ENCODE assay signal across 34 mouse cellular contexts in the genomic region with DNA sequence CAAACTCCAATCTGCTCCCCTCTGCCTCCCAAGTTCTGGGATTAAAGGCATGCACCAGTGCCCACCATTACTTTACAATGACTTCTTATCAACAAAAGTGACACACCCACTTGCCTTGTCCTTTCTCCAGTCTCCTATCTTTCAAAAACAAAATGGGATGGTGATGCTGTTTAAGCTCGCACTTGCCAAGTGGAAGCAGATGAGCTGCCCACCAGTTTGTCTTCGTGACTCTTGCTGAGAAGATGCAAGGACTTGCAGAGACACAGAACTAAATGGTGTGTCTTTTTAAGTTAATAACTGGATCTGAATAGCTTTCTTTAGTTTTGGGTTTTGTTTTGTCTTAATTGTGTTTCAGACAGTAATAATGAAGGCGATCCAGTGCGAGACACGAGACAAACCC.
"Had no signal": no experiment of that assay in that cellular context is flagged by ENCODE, and none has a peak within 500 bp of the region (broad histone marks: within the 10 kb centered on the region; RNA-seq: fewer than 3 reads in every experiment).

No protein-coding gene starts in this region.

- H3K9ac ChIP-seq: heart, embryonic 12.5 days; heart, embryonic 13.5 days; heart, embryonic 15.5 days; hindbrain, embryonic 12.5 days; hindbrain, embryonic 13.5 days; hindbrain, embryonic 14.5 days; hindbrain, embryonic 15.5 days; intestine, embryonic 15.5 days; kidney, embryonic 15.5 days had no signal

- H3K36me3 ChIP-seq: heart, embryonic 15.5 days; hindbrain, embryonic 15.5 days; intestine, embryonic 15.5 days; kidney, embryonic 15.5 days had no signal

- H3K4me3 ChIP-seq: heart, embryonic 12.5 days; heart, embryonic 13.5 days; heart, embryonic 15.5 days; hindbrain, embryonic 10.5 days; hindbrain, embryonic 12.5 days; hindbrain, embryonic 13.5 days; hindbrain, embryonic 15.5 days; intestine, embryonic 15.5 days; kidney, embryonic 15.5 days; layer of hippocampus, adult 2 months; left cerebral cortex, adult 2 months had no signal

- ATAC-seq: hindbrain, embryonic 16.5 days; hindbrain, postnatal 0 days; inflammation-experienced regulatory T-cells, adult 6 months; intestine, embryonic 15.5 days; intestine, embryonic 16.5 days; intestine, postnatal 0 days had no signal

- H3K9me3 ChIP-seq: heart, embryonic 12.5 days; heart, embryonic 13.5 days; heart, embryonic 15.5 days; hindbrain, embryonic 10.5 days; hindbrain, embryonic 12.5 days; hindbrain, embryonic 13.5 days; hindbrain, embryonic 15.5 days; intestine, embryonic 15.5 days; kidney, embryonic 15.5 days had no signal

- H3K4me2 ChIP-seq: heart, embryonic 12.5 days; heart, embryonic 13.5 days; heart, embryonic 15.5 days; hindbrain, embryonic 12.5 days; hindbrain, embryonic 13.5 days; hindbrain, embryonic 14.5 days; hindbrain, embryonic 15.5 days; intestine, embryonic 15.5 days; kidney, embryonic 15.5 days had no signal

- DNase-seq: heart, postnatal 10 days; heart, postnatal 14 days; heart, postnatal 36 days; heart, postnatal 4 days; kidney, adult 11 months; kidney, adult 18-20 months; kidney, adult 2 months; kidney, adult 8-10 months; kidney, adult 9 months; kidney, postnatal 10 days; kidney, postnatal 14 days; kidney, postnatal 25 days; kidney, postnatal 36 days; kidney, postnatal 4 days; layer of hippocampus, adult 9-11 months; layer of hippocampus, postnatal 36 days had no signal

- H3K27ac ChIP-seq: heart, embryonic 13.5 days; heart, embryonic 15.5 days; hindbrain, embryonic 10.5 days; hindbrain, embryonic 12.5 days; hindbrain, embryonic 13.5 days; hindbrain, embryonic 14.5 days; hindbrain, embryonic 15.5 days; hindbrain, postnatal 0 days; kidney, embryonic 15.5 days; kidney, postnatal 0 days; layer of hippocampus, adult 2 months; left cerebral cortex, adult 2 months had no signal

- H3K4me1 ChIP-seq: hindbrain, embryonic 12.5 days; hindbrain, embryonic 13.5 days; hindbrain, embryonic 15.5 days; intestine, embryonic 15.5 days had no signal

- H3K27me3 ChIP-seq: heart, embryonic 12.5 days; heart, embryonic 13.5 days; heart, embryonic 15.5 days; hindbrain, embryonic 12.5 days; hindbrain, embryonic 13.5 days; hindbrain, embryonic 15.5 days; intestine, embryonic 15.5 days; kidney, embryonic 15.5 days had no signal
